Mouse (Mus musculus): Measurements from ENCODE around the gene Gm15319.
"Not testable (repeated sequence)": the region's sequence is repeated elsewhere in the genome, so short reads cannot be mapped to it uniquely, and the experiment has no call there.

Gm15319 gene

DNA sequence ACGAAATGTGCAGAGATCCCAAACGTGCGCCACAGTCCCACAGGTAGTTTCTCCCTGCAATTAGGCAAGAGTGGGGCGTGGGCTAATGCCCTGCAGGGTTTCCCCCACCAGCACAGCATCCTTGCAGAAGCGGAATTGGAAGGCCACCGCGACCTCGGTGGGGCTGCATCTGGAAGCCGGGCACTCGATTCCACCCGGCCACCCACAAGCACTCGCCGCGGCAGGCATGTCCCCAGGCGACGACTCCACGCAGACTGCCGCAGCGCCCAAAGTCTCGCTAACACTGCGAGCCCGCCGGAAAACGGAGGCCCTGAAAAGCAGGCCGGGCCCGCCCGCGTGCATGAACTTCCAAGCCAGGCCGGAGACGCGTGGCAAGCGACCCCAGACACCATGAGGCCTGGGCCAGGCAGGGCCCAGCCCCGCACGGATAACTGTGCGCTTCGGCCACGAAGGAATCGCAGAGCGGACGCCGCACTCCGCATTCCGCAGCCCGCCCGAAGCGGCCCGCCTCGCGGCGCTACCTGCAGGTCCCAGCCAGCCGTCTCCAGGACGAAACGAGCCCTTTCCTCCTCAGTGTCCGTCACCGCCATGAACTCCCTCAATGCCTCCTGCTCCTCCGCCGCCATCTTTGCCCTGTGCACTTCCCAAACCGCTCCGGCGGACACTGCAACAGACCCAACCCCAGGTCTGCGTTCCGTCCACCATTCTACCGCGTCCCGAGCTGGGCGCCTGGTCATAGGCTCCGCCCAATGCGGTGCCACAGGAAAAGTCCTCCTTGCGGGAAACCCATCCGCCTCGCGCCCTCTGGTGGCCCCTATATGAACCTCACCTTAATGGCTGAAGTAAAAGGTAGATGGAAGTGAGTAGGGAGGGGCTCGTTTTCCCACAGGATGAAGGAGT lies 66.0 kb downstream of the Gm15319 start:
- peak; percentile 88 for DNase-seq

DNA sequence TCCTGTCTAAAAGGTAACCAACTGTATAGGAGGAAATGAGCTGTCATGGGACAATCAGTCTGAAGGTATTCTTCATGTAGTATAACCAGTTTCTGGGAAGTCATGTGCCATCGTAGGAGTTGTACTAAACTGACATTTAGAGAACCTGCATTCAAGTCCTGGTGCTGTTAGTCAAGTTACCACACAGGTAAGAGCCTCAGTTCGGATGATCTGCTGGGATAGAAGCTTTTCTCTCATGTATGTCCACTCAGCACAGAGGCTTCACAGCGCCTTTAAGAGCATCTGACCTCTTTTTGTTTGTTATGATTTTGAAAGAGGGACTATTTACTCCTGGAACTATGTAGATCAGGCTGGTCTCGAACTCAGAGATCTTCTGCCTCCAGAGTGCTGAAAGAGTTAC lies 67.1 kb downstream of the Gm15319 start:
- DNase-seq, result not testable (repeated sequence)

DNA sequence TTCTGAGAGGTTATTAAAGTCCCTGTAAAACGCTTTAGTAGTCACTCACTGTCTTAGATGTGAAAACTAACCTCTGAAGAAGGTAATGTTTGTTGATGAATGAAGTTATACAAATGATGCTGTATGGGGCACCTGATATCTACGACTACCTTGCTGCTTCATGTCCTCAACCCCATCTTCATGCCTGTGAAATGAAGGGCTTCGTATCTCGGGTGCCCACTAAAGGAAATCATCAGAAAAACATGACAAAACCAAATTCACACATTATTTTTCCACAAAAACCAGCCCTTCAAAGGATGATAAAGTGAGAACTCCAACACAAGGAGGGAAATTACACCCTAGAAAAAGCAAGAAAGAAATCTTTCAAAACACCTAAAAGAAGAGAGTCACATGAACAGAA lies 68.2 kb downstream of the Gm15319 start:
- DNase-seq, result peak; percentile 16

DNA sequence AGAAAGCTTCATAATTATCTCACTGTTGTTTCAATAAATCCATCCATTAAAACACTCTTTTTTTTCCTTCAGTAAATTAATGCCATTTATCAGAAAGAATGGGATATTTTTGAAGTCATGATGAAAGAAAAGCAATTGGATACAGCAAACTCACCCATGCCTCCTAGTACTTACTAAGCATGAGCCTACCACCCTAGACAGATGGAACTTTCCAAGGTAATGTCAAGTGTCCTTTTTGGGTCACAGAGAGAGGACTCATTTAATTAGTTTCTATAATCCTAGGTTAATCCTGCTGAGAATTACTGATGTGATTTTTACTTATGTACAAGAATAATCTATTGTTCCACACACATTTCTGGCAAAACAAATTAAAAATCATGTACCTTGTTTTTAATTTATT lies 69.0 kb downstream of the Gm15319 start:
- not testable (repeated sequence) for DNase-seq

DNA sequence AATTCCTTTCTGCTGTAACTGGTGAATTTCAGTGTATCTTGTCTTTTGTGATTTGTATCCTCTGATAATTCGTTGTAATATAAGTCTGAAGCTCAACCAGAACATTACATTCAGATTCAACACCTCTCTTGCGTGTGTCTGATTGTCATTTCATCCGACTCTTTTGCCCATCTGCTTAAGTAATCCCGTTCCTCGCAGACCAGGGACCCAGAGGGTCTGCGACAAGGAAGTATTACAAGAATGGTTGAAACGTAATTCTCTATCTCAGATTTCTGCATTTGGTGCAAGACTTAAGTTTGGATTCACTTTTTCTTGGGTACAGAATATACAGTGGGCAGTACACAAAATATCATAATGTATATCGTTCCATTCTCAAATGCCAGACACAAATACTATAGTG lies 73.0 kb downstream of the Gm15319 start:
- DNase-seq, result not testable (repeated sequence)

DNA sequence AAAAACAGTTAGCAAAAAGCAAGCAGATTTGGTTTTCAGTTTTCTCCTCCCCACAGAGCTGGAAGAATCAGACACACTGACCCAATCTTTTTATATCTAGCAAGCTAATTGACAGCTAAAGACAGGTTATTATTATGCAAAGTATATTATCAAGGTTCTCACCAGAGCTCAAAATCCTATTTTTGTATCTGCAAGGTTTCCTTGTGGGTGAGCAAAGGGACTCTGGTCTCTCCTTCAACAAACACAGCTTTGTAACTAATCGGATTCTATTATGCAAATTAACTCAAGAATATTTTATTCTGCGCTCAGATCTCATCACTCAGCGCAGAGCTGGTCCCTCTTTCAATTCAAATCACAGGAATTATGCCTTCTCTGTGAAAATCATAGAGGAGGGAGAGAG lies 74.1 kb downstream of the Gm15319 start:
- DNase-seq, result not testable (repeated sequence)

DNA sequence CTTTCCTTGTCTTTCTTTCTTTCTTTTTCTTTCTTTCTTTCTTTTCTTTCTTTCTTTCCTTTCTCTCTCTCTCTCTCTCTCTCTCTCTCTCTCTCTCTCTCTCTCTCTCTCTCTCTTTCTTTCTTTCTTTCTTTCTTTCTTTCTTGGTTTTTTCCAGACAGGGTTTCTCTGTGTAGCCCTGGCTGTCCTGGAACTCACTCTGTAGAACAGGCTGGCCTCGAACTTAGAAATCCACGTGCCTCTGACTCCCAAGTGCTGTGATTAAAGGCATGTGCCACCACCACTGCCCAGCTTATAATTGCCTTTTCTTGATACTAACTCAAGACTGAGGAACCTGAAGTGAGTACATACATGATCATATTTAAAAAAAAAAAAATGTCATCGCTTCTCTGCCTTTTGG lies 75.3 kb downstream of the Gm15319 start:
- not testable (repeated sequence) for DNase-seq

Data from kidney, adult 11 months (tissue).